In the genomic region with DNA sequence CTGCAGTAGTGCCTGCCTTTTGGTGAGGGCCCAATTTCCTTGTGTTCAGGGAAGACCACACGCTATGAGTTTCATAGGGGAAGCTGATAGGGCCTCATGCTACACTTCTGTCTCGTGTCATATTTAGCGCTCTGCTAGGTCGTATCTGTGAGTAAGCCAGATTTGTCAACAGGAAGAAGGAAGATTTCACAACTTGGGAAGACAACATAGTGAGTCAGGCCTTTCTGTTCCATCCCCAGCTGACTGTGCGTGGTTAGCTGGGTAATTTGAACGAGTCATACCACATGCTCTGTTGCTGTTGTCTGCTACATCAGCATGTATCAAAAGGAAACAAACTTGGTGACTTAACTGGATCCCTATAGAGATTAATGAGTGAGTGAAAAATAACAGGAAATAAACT, we compare ENCODE assay signal across 9 mouse cellular contexts. TPM values are rescaled to one million over a fixed set of nuclear protein-coding genes. Genes with fewer than 3 reads are reported as not detected.
DNase-seq lines count a peak whose midpoint lies in the region; ATAC-seq lines count a peak whose summit lies in the region.
"Had no signal": no experiment of that assay in that cellular context is flagged by ENCODE, and none has a peak within 500 bp of the region (broad histone marks: within the 10 kb centered on the region; RNA-seq: fewer than 3 reads in every experiment).

No protein-coding gene starts in this region.

- no peak overlapping the region for H3K27ac ChIP-seq in forebrain, embryonic 15.5 days (replicated peaks)
- H3K27ac ChIP-seq in midbrain, embryonic 14.5 days (replicated peaks; ENCODE audit: low read depth, low read length): no peak overlapping the region
- H3K27ac ChIP-seq: midbrain, embryonic 12.5 days had no signal

- no peaks in the 10 kb centered on the region for H3K9me3 ChIP-seq in megakaryocyte, embryonic 14.5 days
- no peaks in the 10 kb centered on the region for H3K9me3 ChIP-seq in forebrain, embryonic 15.5 days
- H3K9me3 ChIP-seq in midbrain, embryonic 14.5 days (ENCODE audit: control insufficient read depth, low read length): no peaks in the 10 kb centered on the region
- H3K9me3 ChIP-seq: midbrain, embryonic 12.5 days had no signal

- H3K36me3 ChIP-seq in megakaryocyte, embryonic 14.5 days (replicated peaks; ENCODE audit: low read length): no peaks in the 10 kb centered on the region
- no peaks in the 10 kb centered on the region for H3K36me3 ChIP-seq in forebrain, embryonic 15.5 days
- no peaks in the 10 kb centered on the region for H3K36me3 ChIP-seq in midbrain, embryonic 14.5 days (ENCODE audit: control insufficient read depth, insufficient read depth, low read length)
- H3K36me3 ChIP-seq: midbrain, embryonic 12.5 days had no signal

- peak; percentile 46 to 59 for DNase-seq in left cerebral cortex, adult 9 months (ENCODE audit: low spot score in 2 of 2)
- no peak for DNase-seq in left cerebral cortex, adult 8-10 months (ENCODE audit: low spot score in 2 of 2)
- DNase-seq in NIH3T3 (ENCODE audit: low read depth): peak; percentile 88
- no peak for DNase-seq in embryo, embryonic 10.5 days (ENCODE audit: low spot score)
- no peak for DNase-seq in midbrain, embryonic 14.5 days

- no peak overlapping the region for H3K4me2 ChIP-seq in forebrain, embryonic 15.5 days (replicated peaks)
- H3K4me2 ChIP-seq in midbrain, embryonic 14.5 days (ENCODE audit: low read length): no peak overlapping the region
- H3K4me2 ChIP-seq: midbrain, embryonic 12.5 days had no signal

- H3K4me3 ChIP-seq in megakaryocyte, embryonic 14.5 days (replicated peaks): peak overlapping the region; percentile 76
- no peak overlapping the region for H3K4me3 ChIP-seq in forebrain, embryonic 15.5 days
- H3K4me3 ChIP-seq in midbrain, embryonic 14.5 days (replicated peaks; ENCODE audit: low read depth, low read length): no peak overlapping the region
- H3K4me3 ChIP-seq: midbrain, embryonic 12.5 days had no signal

- ATAC-seq in inflammation-experienced regulatory T-cells, adult 6 months: peak; percentile 38
- no peak for ATAC-seq in forebrain, embryonic 15.5 days (replicated peaks)
- ATAC-seq in midbrain, embryonic 14.5 days (ENCODE audit: low FRiP score, low TSS enrichment): no peak

- 79% methylated on average over 6 of the region's 6 CpGs for WGBS in forebrain, embryonic 15.5 days
- 88% methylated on average over 6 of the region's 6 CpGs for WGBS in midbrain, embryonic 14.5 days

- H3K27me3 ChIP-seq in megakaryocyte, embryonic 14.5 days (replicated peaks): no peaks in the 10 kb centered on the region
- H3K27me3 ChIP-seq in forebrain, embryonic 15.5 days: no peaks in the 10 kb centered on the region
- H3K27me3 ChIP-seq in midbrain, embryonic 14.5 days (ENCODE audit: control insufficient read depth, insufficient read depth, low read length): no peaks in the 10 kb centered on the region
- H3K27me3 ChIP-seq: midbrain, embryonic 12.5 days had no signal

- H3K4me1 ChIP-seq in megakaryocyte, embryonic 14.5 days: peaks cover 69% of the 10 kb centered on the region
- H3K4me1 ChIP-seq in forebrain, embryonic 15.5 days: 0 out of 2 replicates have a peak, but pooled peaks cover 2% of the 10 kb centered on the region
- no peaks in the 10 kb centered on the region for H3K4me1 ChIP-seq in midbrain, embryonic 14.5 days (ENCODE audit: control insufficient read depth, insufficient read depth, low read length)
- H3K4me1 ChIP-seq: midbrain, embryonic 12.5 days had no signal

- H3K9ac ChIP-seq in forebrain, embryonic 15.5 days (replicated peaks): no peak overlapping the region
- H3K9ac ChIP-seq in midbrain, embryonic 14.5 days (replicated peaks; ENCODE audit: low read length): no peak overlapping the region
- H3K9ac ChIP-seq: midbrain, embryonic 12.5 days had no signal

RNA-seq across cellular contexts. Expression of a gene that starts 17.4 kb away (rescaled TPM):
- total RNA-seq in left cerebral cortex, adult 8-10 months (2022): 10 to 100 TPM; 72.6 to 86.2 (median 78.6) TPM
- polyA plus RNA-seq in inflammation-experienced regulatory T-cells, adult 6 months (2017; shearing (Covaris generic)): 10 to 100 TPM; 20.6 to 36.6 (median 30.0) TPM
- 7.6 TPM in 2 replicates for polyA plus RNA-seq in megakaryocyte, embryonic 14.5 days (2012; ENCODE audit: insufficient read depth, low replicate concordance)
- 35.9 and 38.4 TPM in 2 replicates for polyA plus RNA-seq in forebrain, embryonic 15.5 days (2015; fragmentation: Nextera tagmentation; extraction: Ambion mirVana)
- 38.5 and 42.9 TPM in 2 replicates for polyA plus RNA-seq in midbrain, embryonic 14.5 days (2014; fragmentation: Nextera tagmentation; extraction: Ambion mirVana)

Comparison
In these comparisons a context has a peak if more than half of its experiments do, and no peak if none do; other contexts are left out.
1. DNase-seq: peak in left cerebral cortex, adult 9 months (2 of 2) and NIH3T3 (single experiment); none in left cerebral cortex, adult 8-10 months (0 of 2), embryo, embryonic 10.5 days (single experiment) and midbrain, embryonic 14.5 days (single experiment).